Mouse (Mus musculus): Measurements from ENCODE around the gene Ostm1.

- TF ChIP-seq CTCF (IDR thresholded peaks at IDR 0.05; ENCODE audit: low read depth) (no peak), EP300 (IDR thresholded peaks at IDR 0.05; ENCODE audit: low read depth) (no peak)
Measured at GRCm38 (mm10) chr10:42631754-42632452, 48.3 kb downstream of the Ostm1 start.
